Mouse (Mus musculus) MEL (cell line): ENCODE data around the gene Tox2.

Source experiments
- BHLHE40 ChIP-seq: IDR thresholded peaks from 2 replicates; pipeline ENCODE4 v1.6.1; 2012; ENCODE audit warnings: low read depth, mild to moderate bottlenecking, inconsistent platforms, low read length, improper control_type of control experiment, borderline replicate concordance
- CTCF ChIP-seq, 3 experiments: IDR thresholded peaks in 2 of 3; conservative IDR thresholded peaks in 1 of 3; 2 replicates each; pipeline ENCODE4 v1.5.1; 2011 to 2012; ENCODE audit warnings: low read length in 3 of 3, low read depth in 2 of 3, mild to moderate bottlenecking in 2 of 3, improper control_type of control experiment in 1 of 3, inconsistent platforms in 1 of 3, mixed read lengths in 1 of 3, moderate library complexity in 1 of 3; ENCODE audit not compliant: control insufficient read depth in 1 of 3, insufficient read depth in 1 of 3, poor library complexity in 1 of 3, severe bottlenecking in 1 of 3
- ELF1 ChIP-seq: IDR thresholded peaks from 2 replicates; pipeline ENCODE4 v1.6.1; 2014; ENCODE audit warnings: low read depth, mild to moderate bottlenecking, inconsistent platforms, low read length, improper control_type of control experiment, moderate library complexity
- EP300 ChIP-seq, 2 experiments: IDR thresholded peaks; 2 replicates each; pipeline ENCODE4 v1.6.1; 2011; ENCODE audit warnings: improper control_type of control experiment in 2 of 2, low read length in 2 of 2, low read depth in 1 of 2, mild to moderate bottlenecking in 1 of 2
- GATA1 ChIP-seq: IDR thresholded peaks from 2 replicates; pipeline ENCODE4 v1.6.1; 2011; ENCODE audit warnings: low read depth, low read length, improper control_type of control experiment
- HCFC1 ChIP-seq: IDR thresholded peaks from 2 replicates; pipeline ENCODE4 v1.6.1; 2012; ENCODE audit warnings: low read depth, mild to moderate bottlenecking, inconsistent platforms, low read length, improper control_type of control experiment, moderate library complexity
- JUND ChIP-seq: IDR thresholded peaks from 2 replicates; pipeline ENCODE4 v1.6.1; 2011; ENCODE audit warnings: low read depth, mild to moderate bottlenecking, improper control_type of control experiment, low read length
- POLR2A ChIP-seq, 2 experiments: IDR thresholded peaks; 2 replicates each; pipeline ENCODE4 v1.6.1; 2011 to 2012; ENCODE audit warnings: low read length in 2 of 2, mild to moderate bottlenecking in 2 of 2, control low read depth in 1 of 2, improper control_type of control experiment in 1 of 2, low read depth in 1 of 2, moderate library complexity in 1 of 2; ENCODE audit not compliant: control insufficient read depth in 1 of 2, insufficient read depth in 1 of 2, poor library complexity in 1 of 2
- TAL1 ChIP-seq: IDR thresholded peaks from 2 replicates; pipeline ENCODE4 v1.6.1; 2012; ENCODE audit warnings: mild to moderate bottlenecking, inconsistent platforms, low read length, moderate library complexity, mixed read lengths
- ZNF384 ChIP-seq: IDR thresholded peaks from 2 replicates; pipeline ENCODE4 v1.6.1; 2012; ENCODE audit warnings: low read depth, mild to moderate bottlenecking, inconsistent platforms, low read length, improper control_type of control experiment

GRCm38 (mm10) chr2:163350443-163350842 is 147.5 kb downstream of the Tox2 start:
- TF ChIP-seq POLR2A (IDR thresholded peaks at IDR 0.05; ENCODE audit: control insufficient read depth in 1 of 2, insufficient read depth in 1 of 2, low read depth in 1 of 2, low read length in 2 of 2, poor library complexity in 1 of 2) (no peak), CTCF (IDR thresholded peaks at IDR 0.05 in 2 of 3, conservative IDR thresholded peaks at IDR 0.05 in 1 of 3; ENCODE audit: control insufficient read depth in 1 of 3, insufficient read depth in 1 of 3, low read depth in 2 of 3, low read length in 3 of 3, poor library complexity in 1 of 3, severe bottlenecking in 1 of 3) (peak; percentile 53 to 73 (median 71)), ELF1 (no peak), BHLHE40 (0 out of 2 replicates have a peak, but pooled peaks have one; percentile 29), EP300 (IDR thresholded peaks at IDR 0.05; ENCODE audit: low read depth in 1 of 2, low read length in 2 of 2) (peak; percentile 46 to 49; a peak in 1 of 4 replicates), JUND (no peak), HCFC1 (0 out of 2 replicates have a peak, but pooled peaks have one; percentile 38), ZNF384 (no peak), TAL1 (no peak; the same call in 1 of the 2 replicates), GATA1 (peak; percentile 72)
